Mouse (Mus musculus) embryonic fibroblast, embryonic 13.5 days (primary cell): Measurements from ENCODE around the gene Spen.

Experiments used
- CTCF ChIP-seq: IDR thresholded peaks from 2 replicates; pipeline ENCODE4 v1.5.1; 2011; ENCODE audit warnings: mild to moderate bottlenecking, control low read depth, low read length, moderate library complexity, borderline replicate concordance; ENCODE audit not compliant: insufficient read depth
- POLR2A ChIP-seq: IDR thresholded peaks from 2 replicates; pipeline ENCODE4 v1.6.1; 2011; ENCODE audit warnings: low read depth, mild to moderate bottlenecking, control low read depth, low read length, moderate library complexity

- TF ChIP-seq CTCF = no peak
- TF ChIP-seq POLR2A = no peak
These were observed 109.0 kb downstream of the Spen start for GRCm38 (mm10) chr4:141429381-141429780.
